24 mouse cellular contexts compared by ENCODE assay signal in genomic region chr17:30456293-30456692, GRCm38 (mm10).
A peak's percentile ranks its signal among the peaks of the same experiment; 100 is the strongest.
DNase-seq lines count a peak whose midpoint lies in the region; ATAC-seq and TF ChIP-seq lines count a peak whose summit lies in the region.
"Had no signal": no experiment of that assay in that cellular context is flagged by ENCODE, and none has a peak within 500 bp of the region (broad histone marks: within the 10 kb centered on the region; RNA-seq: fewer than 3 reads in every experiment).

No protein-coding gene starts in this region.

- TF ChIP-seq POLR2A in limb, embryonic 14.5 days (IDR thresholded peaks at IDR 0.05; ENCODE audit: borderline replicate concordance, extremely low read depth, insufficient read depth, insufficient read length), result no peak

- H3K4me2 ChIP-seq in heart, embryonic 11.5 days, result no peak overlapping the region
- no peak overlapping the region for H3K4me2 ChIP-seq in hindbrain, embryonic 15.5 days
- H3K4me2 ChIP-seq in hindbrain, embryonic 11.5 days (replicated peaks; ENCODE audit: low read depth, low read length), result no peak overlapping the region
- no peak overlapping the region for H3K4me2 ChIP-seq in limb, embryonic 14.5 days (replicated peaks; ENCODE audit: low read depth, low read length, severe bottlenecking)
- H3K4me2 ChIP-seq: forebrain, embryonic 15.5 days; heart, embryonic 12.5 days had no signal

- no peaks in the 10 kb centered on the region for H3K27me3 ChIP-seq in heart, embryonic 10.5 days (ENCODE audit: insufficient read depth, poor library complexity, severe bottlenecking)
- H3K27me3 ChIP-seq in heart, embryonic 11.5 days (ENCODE audit: control insufficient read depth, insufficient read depth, low read length), result no peaks in the 10 kb centered on the region
- no peaks in the 10 kb centered on the region for H3K27me3 ChIP-seq in hindbrain, embryonic 15.5 days
- no peaks in the 10 kb centered on the region for H3K27me3 ChIP-seq in hindbrain, embryonic 11.5 days (ENCODE audit: control insufficient read depth, insufficient read depth, low read length)
- no peaks in the 10 kb centered on the region for H3K27me3 ChIP-seq in limb, embryonic 14.5 days (ENCODE audit: control insufficient read depth, insufficient read depth, low read length)
- no peaks in the 10 kb centered on the region for H3K27me3 ChIP-seq in limb, embryonic 10.5 days (ENCODE audit: low read depth, poor library complexity, severe bottlenecking)
- H3K27me3 ChIP-seq: forebrain, embryonic 15.5 days; heart, embryonic 12.5 days; megakaryocyte, embryonic 14.5 days had no signal

- H3K4me3 ChIP-seq in heart, embryonic 10.5 days, result no peak overlapping the region
- H3K4me3 ChIP-seq in heart, embryonic 11.5 days (ENCODE audit: low read depth, low read length), result no peak overlapping the region
- no peak overlapping the region for H3K4me3 ChIP-seq in hindbrain, embryonic 15.5 days
- no peak overlapping the region for H3K4me3 ChIP-seq in hindbrain, embryonic 11.5 days (ENCODE audit: low read depth, low read length)
- H3K4me3 ChIP-seq in limb, embryonic 14.5 days (replicated peaks; ENCODE audit: low read length), result no peak overlapping the region
- H3K4me3 ChIP-seq in limb, embryonic 10.5 days, result no peak overlapping the region
- H3K4me3 ChIP-seq: forebrain, embryonic 15.5 days; heart, embryonic 12.5 days; megakaryocyte, embryonic 14.5 days had no signal

- no peak for ATAC-seq in heart, embryonic 11.5 days (replicated peaks; ENCODE audit: insufficient number of reproducible peaks, low FRiP score, low TSS enrichment)
- 0 out of 2 replicates have a peak, but pooled peaks have one; percentile 24 for ATAC-seq in hindbrain, embryonic 15.5 days (ENCODE audit: low FRiP score, low read depth)
- ATAC-seq in hindbrain, embryonic 11.5 days (ENCODE audit: low FRiP score), result no peak
- ATAC-seq in limb, embryonic 14.5 days (ENCODE audit: low FRiP score, low read depth), result no peak
- ATAC-seq: activated CD4-positive, CD25-positive, alpha-beta regulatory T cell, adult 4 months; CD4-positive, CD25-positive, alpha-beta regulatory T cell, adult 4 months; forebrain, embryonic 15.5 days; hindbrain, embryonic 16.5 days; liver, postnatal 0 days; midbrain, embryonic 16.5 days had no signal

- H3K9me3 ChIP-seq in heart, embryonic 10.5 days, result no peaks in the 10 kb centered on the region
- no peaks in the 10 kb centered on the region for H3K9me3 ChIP-seq in heart, embryonic 11.5 days (replicated peaks; ENCODE audit: control insufficient read depth, low read length)
- no peaks in the 10 kb centered on the region for H3K9me3 ChIP-seq in hindbrain, embryonic 15.5 days
- no peaks in the 10 kb centered on the region for H3K9me3 ChIP-seq in hindbrain, embryonic 11.5 days (ENCODE audit: control insufficient read depth, low read length)
- H3K9me3 ChIP-seq in limb, embryonic 14.5 days (ENCODE audit: control insufficient read depth, low read length), result no peaks in the 10 kb centered on the region
- H3K9me3 ChIP-seq in limb, embryonic 10.5 days (replicated peaks), result no peaks in the 10 kb centered on the region
- H3K9me3 ChIP-seq: forebrain, embryonic 15.5 days; G1E; heart, embryonic 12.5 days had no signal

- H3K9ac ChIP-seq in heart, embryonic 11.5 days (ENCODE audit: low read depth, low read length), result no peak overlapping the region
- no peak overlapping the region for H3K9ac ChIP-seq in hindbrain, embryonic 15.5 days
- H3K9ac ChIP-seq in hindbrain, embryonic 11.5 days (ENCODE audit: low read depth, low read length), result no peak overlapping the region
- 0 out of 2 replicates have a peak overlapping the region, but pooled peaks have one; percentile 7 for H3K9ac ChIP-seq in limb, embryonic 14.5 days (ENCODE audit: low read depth, low read length, severe bottlenecking)
- H3K9ac ChIP-seq: forebrain, embryonic 15.5 days; heart, embryonic 12.5 days; liver, postnatal 0 days had no signal

- DNase-seq in heart, embryonic 10.5 days (ENCODE audit: low spot score), result peak; percentile 76
- no peak for DNase-seq in hindbrain, embryonic 11.5 days (ENCODE audit: low spot score)
- no peak for DNase-seq in limb, embryonic 14.5 days (ENCODE audit: low spot score)
- DNase-seq in limb, embryonic 10.5 days (ENCODE audit: low spot score), result no peak
- peak; percentile 32 for DNase-seq in ES-CJ7 (ENCODE audit: low read depth, low spot score)
- DNase-seq: adrenal gland, postnatal 10 days; cerebellum, adult 9-11 months; gastrocnemius, postnatal 14 days; kidney, adult 11 months; liver; liver, postnatal 0 days; right cerebral cortex, postnatal 14 days; spleen, adult 18-20 months; thymus, postnatal 25 days had no signal

- 68% methylated on average over 12 of the region's 12 CpGs for WGBS in heart, embryonic 10.5 days
- WGBS in heart, embryonic 11.5 days (ENCODE audit: insufficient replicate concordance), result 61% methylated on average over 12 of the region's 12 CpGs
- WGBS in hindbrain, embryonic 15.5 days, result 61% methylated on average over 12 of the region's 12 CpGs
- WGBS in hindbrain, embryonic 11.5 days, result 64% methylated on average over 12 of the region's 12 CpGs
- WGBS in limb, embryonic 14.5 days, result 60% methylated on average over 12 of the region's 12 CpGs
- 67% methylated on average over 12 of the region's 12 CpGs for WGBS in limb, embryonic 10.5 days

- H3K36me3 ChIP-seq in heart, embryonic 10.5 days, result no peaks in the 10 kb centered on the region
- no peaks in the 10 kb centered on the region for H3K36me3 ChIP-seq in heart, embryonic 11.5 days (ENCODE audit: control insufficient read depth, insufficient read depth, low read length)
- no peaks in the 10 kb centered on the region for H3K36me3 ChIP-seq in hindbrain, embryonic 15.5 days
- H3K36me3 ChIP-seq in hindbrain, embryonic 11.5 days (ENCODE audit: control insufficient read depth, insufficient read depth, low read length), result no peaks in the 10 kb centered on the region
- no peaks in the 10 kb centered on the region for H3K36me3 ChIP-seq in limb, embryonic 14.5 days (ENCODE audit: control insufficient read depth, insufficient read depth, low read length)
- no peaks in the 10 kb centered on the region for H3K36me3 ChIP-seq in limb, embryonic 10.5 days
- H3K36me3 ChIP-seq: forebrain, embryonic 15.5 days; heart, embryonic 12.5 days had no signal

- peak overlapping the region; percentile 53 for H3K27ac ChIP-seq in heart, embryonic 10.5 days
- no peak overlapping the region for H3K27ac ChIP-seq in heart, embryonic 11.5 days (ENCODE audit: low read depth, low read length)
- H3K27ac ChIP-seq in hindbrain, embryonic 15.5 days (replicated peaks), result no peak overlapping the region
- no peak overlapping the region for H3K27ac ChIP-seq in hindbrain, embryonic 11.5 days (ENCODE audit: low read depth, low read length)
- no peak overlapping the region for H3K27ac ChIP-seq in limb, embryonic 14.5 days (replicated peaks; ENCODE audit: low read depth, low read length)
- no peak overlapping the region; the same call in 1 of the 2 replicates for H3K27ac ChIP-seq in limb, embryonic 10.5 days
- H3K27ac ChIP-seq: forebrain, embryonic 15.5 days had no signal

- peaks cover 32% of the 10 kb centered on the region for H3K4me1 ChIP-seq in heart, embryonic 10.5 days
- H3K4me1 ChIP-seq in heart, embryonic 11.5 days (ENCODE audit: control insufficient read depth, insufficient read depth, low read length), result peaks cover 20% of the 10 kb centered on the region
- H3K4me1 ChIP-seq in hindbrain, embryonic 15.5 days (replicated peaks), result peaks cover 58% of the 10 kb centered on the region
- 0 out of 2 replicates have a peak, but pooled peaks cover 2% of the 10 kb centered on the region for H3K4me1 ChIP-seq in hindbrain, embryonic 11.5 days (replicated peaks; ENCODE audit: control insufficient read depth, insufficient read depth, low read length)
- peaks cover 7% of the 10 kb centered on the region for H3K4me1 ChIP-seq in limb, embryonic 14.5 days (ENCODE audit: control insufficient read depth, insufficient read depth, low read length)
- H3K4me1 ChIP-seq in limb, embryonic 10.5 days, result peaks cover 24% of the 10 kb centered on the region

Comparison
In these comparisons a context has a peak if more than half of its experiments do, and no peak if none do; other contexts are left out.
1. DNase-seq: peak in heart, embryonic 10.5 days (single experiment) and ES-CJ7 (single experiment); none in hindbrain, embryonic 11.5 days (single experiment), limb, embryonic 14.5 days (single experiment) and limb, embryonic 10.5 days (single experiment).